Comparison of ENCODE assay signal across 7 mouse cellular contexts in genomic region chr8:70862824-70863641, GRCm38 (mm10). TPM values are rescaled to one million over a fixed set of nuclear protein-coding genes. Genes with fewer than 3 reads are reported as not detected.
DNase-seq lines count a peak whose midpoint lies in the region; ATAC-seq and TF ChIP-seq lines count a peak whose summit lies in the region.

Gene Kcnn1, minus strand, starts transcription at chr8:70863258.

- no peak for ATAC-seq in embryonic facial prominence, embryonic 13.5 days (ENCODE audit: insufficient number of reproducible peaks, insufficient read depth, low FRiP score, low TSS enrichment, low read depth)
- no peak for ATAC-seq in heart, embryonic 16.5 days (replicated peaks; ENCODE audit: extremely low read depth, insufficient read depth, low FRiP score)
- ATAC-seq in limb, embryonic 12.5 days (ENCODE audit: insufficient number of reproducible peaks, insufficient read depth, low FRiP score, low TSS enrichment, low read depth), result no peak

- H3K9me3 ChIP-seq in embryonic facial prominence, embryonic 13.5 days, result no peaks in the 10 kb centered on the region
- no peaks in the 10 kb centered on the region for H3K9me3 ChIP-seq in heart, embryonic 16.5 days (replicated peaks; ENCODE audit: control insufficient read depth, low read length)
- no peaks in the 10 kb centered on the region for H3K9me3 ChIP-seq in limb, embryonic 12.5 days

- H3K27ac ChIP-seq in embryonic facial prominence, embryonic 13.5 days, result peak within 1 kb of the TSS; percentile 90; the same call in 1 of the 2 replicates
- peak within 1 kb of the TSS; percentile 83 for H3K27ac ChIP-seq in heart, embryonic 16.5 days (ENCODE audit: low read length)
- peak within 1 kb of the TSS; percentile 84; the same call in 1 of the 2 replicates for H3K27ac ChIP-seq in limb, embryonic 12.5 days

- peak within 1 kb of the TSS; percentile 74 for H3K9ac ChIP-seq in embryonic facial prominence, embryonic 13.5 days
- peak within 1 kb of the TSS; percentile 78 for H3K9ac ChIP-seq in heart, embryonic 16.5 days (ENCODE audit: low read length)
- H3K9ac ChIP-seq in limb, embryonic 12.5 days (replicated peaks), result peak within 1 kb of the TSS; percentile 71

- no peak for TF ChIP-seq CTCF in lung, adult 2 months (IDR thresholded peaks at IDR 0.05; ENCODE audit: insufficient read depth, low read length)

- H3K4me1 ChIP-seq in lung, adult 2 months (ENCODE audit: control insufficient read depth, insufficient read depth, low read length), result peaks cover 16% of the 10 kb centered on the region
- H3K4me1 ChIP-seq in embryonic facial prominence, embryonic 13.5 days, result peaks cover 42% of the 10 kb centered on the region
- peaks cover 21% of the 10 kb centered on the region for H3K4me1 ChIP-seq in heart, embryonic 16.5 days (ENCODE audit: control insufficient read depth, insufficient read depth, low read length)
- peaks cover 54% of the 10 kb centered on the region for H3K4me1 ChIP-seq in limb, embryonic 12.5 days (replicated peaks)

- DNase-seq in lung, postnatal 10 days, result peak; percentile 38
- no peak for DNase-seq in lung, adult 2 months
- peak; percentile 67 for DNase-seq in retina, embryonic 14.5 days (ENCODE audit: low spot score)
- DNase-seq in adrenal gland, postnatal 25 days, result no peak

- no peak within 1 kb of the TSS for H3K4me3 ChIP-seq in lung, adult 2 months (replicated peaks; ENCODE audit: extremely low read depth, low read depth, low read length)
- H3K4me3 ChIP-seq in embryonic facial prominence, embryonic 13.5 days, result peak within 1 kb of the TSS; percentile 52
- H3K4me3 ChIP-seq in heart, embryonic 16.5 days (ENCODE audit: low read length), result peak within 1 kb of the TSS; percentile 65
- H3K4me3 ChIP-seq in limb, embryonic 12.5 days (replicated peaks), result peak within 1 kb of the TSS; percentile 55

- H3K4me2 ChIP-seq in embryonic facial prominence, embryonic 13.5 days, result peak within 1 kb of the TSS; percentile 96
- peak within 1 kb of the TSS; percentile 79 for H3K4me2 ChIP-seq in heart, embryonic 16.5 days (ENCODE audit: low read depth, low read length)
- peak within 1 kb of the TSS; percentile 96 for H3K4me2 ChIP-seq in limb, embryonic 12.5 days

- peaks cover 6% of the 10 kb centered on the region for H3K36me3 ChIP-seq in embryonic facial prominence, embryonic 13.5 days
- H3K36me3 ChIP-seq in heart, embryonic 16.5 days (ENCODE audit: control insufficient read depth, insufficient read depth), result no peaks in the 10 kb centered on the region
- peaks cover 6% of the 10 kb centered on the region; the same call in 1 of the 2 replicates for H3K36me3 ChIP-seq in limb, embryonic 12.5 days

- 2% methylated on average over 55 of the region's 55 CpGs for WGBS in lung, adult 2 months
- under 1% methylated on average over 54 of the region's 55 CpGs for WGBS in embryonic facial prominence, embryonic 13.5 days
- 1% methylated on average over 55 of the region's 55 CpGs for WGBS in heart, embryonic 16.5 days
- under 1% methylated on average over 53 of the region's 55 CpGs for WGBS in limb, embryonic 12.5 days

- TF ChIP-seq POLR2A in lung, adult 2 months (IDR thresholded peaks at IDR 0.05; ENCODE audit: borderline replicate concordance, extremely low read depth, low read depth, low read length), result no peak

- H3K27me3 ChIP-seq in embryonic facial prominence, embryonic 13.5 days, result peaks cover 34% of the 10 kb centered on the region
- H3K27me3 ChIP-seq in heart, embryonic 16.5 days (ENCODE audit: control insufficient read depth, insufficient read depth, low read length), result peaks cover 19% of the 10 kb centered on the region
- peaks cover 34% of the 10 kb centered on the region for H3K27me3 ChIP-seq in limb, embryonic 12.5 days

RNA-seq across cellular contexts. Expression of gene Kcnn1, which starts in this region (rescaled TPM):
- 3.4 and 5.0 TPM in 2 replicates for polyA plus RNA-seq in lung, adult 2 months (2012; rRNA removed)
- 3.2 and 5.3 TPM in 2 replicates for polyA plus RNA-seq in embryonic facial prominence, embryonic 13.5 days (2015; fragmentation: Nextera tagmentation; extraction: Ambion mirVana)
- 4.1 and 4.2 TPM in 2 replicates for polyA plus RNA-seq in heart, embryonic 16.5 days (2015; fragmentation: Nextera tagmentation; extraction: Ambion mirVana)
- 4.3 and 6.0 TPM in 2 replicates for polyA plus RNA-seq in limb, embryonic 12.5 days (2016; fragmentation: Nextera tagmentation; extraction: Ambion mirVana)
- total RNA-seq in adrenal gland, postnatal 25 days (2021), result 2.2 and 3.3 TPM in 2 replicates

Comparison
In these comparisons a context has a peak if more than half of its experiments do, and no peak if none do; other contexts are left out.
1. DNase-seq: peak in lung, postnatal 10 days (single experiment) and retina, embryonic 14.5 days (single experiment); none in lung, adult 2 months (single experiment) and adrenal gland, postnatal 25 days (single experiment).
2. Peak in every context shown above with its lines, with median percentiles within 50 percentile points of each other: H3K27ac ChIP-seq, H3K4me2 ChIP-seq and H3K9ac ChIP-seq.